Mouse (Mus musculus) CH12.LX (cell line): ENCODE results near the gene Zdhhc19. TPM values are rescaled to one million over a fixed set of nuclear protein-coding genes. Genes with fewer than 3 reads are reported as not detected.

ENCODE experiments used
- DNase-seq: peaks from one replicate; pipeline ENCODE4 v3.0.0-alpha.2; 2013; ENCODE audit errors: extremely low read depth
- H3K27ac ChIP-seq: 2 replicates; pipeline ENCODE4 v1.5.1; 2012; ENCODE audit warnings: low read depth, mild to moderate bottlenecking, control low read depth, moderate library complexity; ENCODE audit not compliant: insufficient read depth
- H3K27me3 ChIP-seq: replicated peaks from 2 replicates; pipeline ENCODE3; 2012; ENCODE audit warnings: inconsistent platforms
- H3K36me3 ChIP-seq, 2 experiments: replicated peaks in 1 of 2; 2 replicates each; pipeline versions ENCODE3 to v1.6.1; 2012; ENCODE audit warnings: inconsistent platforms in 1 of 2, low read length in 1 of 2, mild to moderate bottlenecking in 1 of 2, mixed read lengths in 1 of 2, moderate library complexity in 1 of 2; ENCODE audit not compliant: control insufficient read depth in 1 of 2, insufficient read depth in 1 of 2
- H3K4me1 ChIP-seq, 2 experiments: 2 replicates each; pipeline ENCODE4 v1.6.1; 2012; ENCODE audit warnings: inconsistent platforms in 1 of 2, moderate library complexity in 1 of 2; ENCODE audit not compliant: insufficient read depth in 2 of 2, control insufficient read depth in 1 of 2
- H3K4me2 ChIP-seq: 2 replicates; pipeline ENCODE4 v1.6.1; 2012; ENCODE audit warnings: low read depth, mild to moderate bottlenecking, control low read depth; ENCODE audit not compliant: poor library complexity, insufficient read depth, severe bottlenecking
- H3K4me3 ChIP-seq, 3 experiments: fragments of 150-350 bp in 1 of 3; sonication (generic) in 1 of 3; replicated peaks in 1 of 3; 2 replicates each; pipeline versions ENCODE3 to v1.5.1; 2011 to 2012; ENCODE audit warnings: low read depth in 2 of 3, low read length in 2 of 3, mild to moderate bottlenecking in 2 of 3, moderate library complexity in 2 of 3, control low read depth in 1 of 3, improper control_type of control experiment in 1 of 3, inconsistent platforms in 1 of 3, mixed read lengths in 1 of 3; ENCODE audit not compliant: poor library complexity in 1 of 3
- H3K79me2 ChIP-seq: replicated peaks from 2 replicates; pipeline ENCODE4 v1.6.1; 2012; ENCODE audit warnings: mild to moderate bottlenecking, moderate library complexity; ENCODE audit not compliant: control insufficient read depth, poor library complexity, insufficient read depth, severe bottlenecking; ENCODE audit errors: extremely low read depth
- H3K9ac ChIP-seq: 2 replicates; pipeline ENCODE4 v1.6.1; 2012; ENCODE audit warnings: low read depth, mild to moderate bottlenecking, control low read depth, moderate library complexity; ENCODE audit not compliant: insufficient read depth
- H3K9me3 ChIP-seq: replicated peaks from 2 replicates; pipeline ENCODE3; 2012; ENCODE audit warnings: low read length, inconsistent platforms, mixed read lengths
- BHLHE40 ChIP-seq: IDR thresholded peaks from 2 replicates; pipeline ENCODE4 v1.6.1; 2011; ENCODE audit warnings: mild to moderate bottlenecking, low read depth, low read length, improper control_type of control experiment
- CHD1 ChIP-seq: IDR thresholded peaks from 2 replicates; pipeline ENCODE4 v1.6.1; 2012; ENCODE audit warnings: low read depth, low read length, improper control_type of control experiment, inconsistent platforms
- CHD2 ChIP-seq: IDR thresholded peaks from 2 replicates; pipeline ENCODE4 v1.6.1; 2011; ENCODE audit warnings: low read length, improper control_type of control experiment
- EP300 ChIP-seq: IDR thresholded peaks from 2 replicates; pipeline ENCODE4 v1.6.1; 2011; ENCODE audit warnings: low read length, improper control_type of control experiment
- ETS1 ChIP-seq: conservative IDR thresholded peaks from 2 replicates; pipeline ENCODE4 v1.6.1; 2012; ENCODE audit warnings: low read depth, mild to moderate bottlenecking, inconsistent platforms, low read length, improper control_type of control experiment, moderate library complexity
- HCFC1 ChIP-seq: IDR thresholded peaks from 2 replicates; pipeline ENCODE4 v1.6.1; 2012; ENCODE audit warnings: low read depth, mild to moderate bottlenecking, inconsistent platforms, low read length, improper control_type of control experiment
- IRF4 ChIP-seq: IDR thresholded peaks from 2 replicates; pipeline ENCODE4 v1.6.1; 2014; ENCODE audit warnings: low read depth, mild to moderate bottlenecking, inconsistent platforms, low read length, improper control_type of control experiment
- JUN ChIP-seq: IDR thresholded peaks from 2 replicates; pipeline ENCODE4 v1.6.1; 2011; ENCODE audit warnings: low read depth, mild to moderate bottlenecking, low read length, improper control_type of control experiment, moderate library complexity; ENCODE audit not compliant: insufficient read depth
- MAFK ChIP-seq: IDR thresholded peaks from 2 replicates; pipeline ENCODE4 v1.6.1; 2011; ENCODE audit warnings: low read length, improper control_type of control experiment; ENCODE audit not compliant: insufficient replicate concordance
- MAZ ChIP-seq: IDR thresholded peaks from 2 replicates; pipeline ENCODE4 v1.6.1; 2012; ENCODE audit warnings: low read depth, mild to moderate bottlenecking, inconsistent platforms, low read length, improper control_type of control experiment, moderate library complexity
- MEF2A ChIP-seq: IDR thresholded peaks from 2 replicates; pipeline ENCODE4 v1.6.1; 2014; ENCODE audit warnings: low read depth, mild to moderate bottlenecking, inconsistent platforms, low read length, improper control_type of control experiment, borderline replicate concordance
- NELFE ChIP-seq: IDR thresholded peaks from 2 replicates; pipeline ENCODE4 v1.6.1; 2011; ENCODE audit warnings: low read depth, low read length, improper control_type of control experiment
- NRF1 ChIP-seq: IDR thresholded peaks from 2 replicates; pipeline ENCODE4 v1.6.1; 2014; ENCODE audit warnings: low read depth, mild to moderate bottlenecking, inconsistent platforms, low read length, improper control_type of control experiment, moderate library complexity
- POLR2A ChIP-seq: IDR thresholded peaks from 2 replicates; pipeline ENCODE4 v1.6.1; 2011; ENCODE audit warnings: low read depth, mild to moderate bottlenecking, improper control_type of control experiment, low read length
- POLR2AphosphoS2 ChIP-seq: IDR thresholded peaks from 2 replicates; pipeline ENCODE4 v1.6.1; 2011; ENCODE audit warnings: low read depth, low read length, improper control_type of control experiment
- SIN3A ChIP-seq: IDR thresholded peaks from 2 replicates; pipeline ENCODE4 v1.6.1; 2012; ENCODE audit warnings: low read length, improper control_type of control experiment, inconsistent platforms
- SMC3 ChIP-seq: IDR thresholded peaks from 2 replicates; pipeline ENCODE4 v1.6.1; 2011; ENCODE audit warnings: low read depth, low read length, improper control_type of control experiment
- TBP ChIP-seq: conservative IDR thresholded peaks from 2 replicates; pipeline ENCODE4 v1.6.1; 2011; ENCODE audit warnings: low read depth, low read length, improper control_type of control experiment
- USF1 ChIP-seq: IDR thresholded peaks from 2 replicates; pipeline ENCODE4 v1.6.1; 2014; ENCODE audit warnings: low read depth, mild to moderate bottlenecking, inconsistent platforms, low read length, improper control_type of control experiment
- USF2 ChIP-seq: conservative IDR thresholded peaks from 2 replicates; pipeline ENCODE4 v1.6.1; 2011; ENCODE audit warnings: low read depth, low read length, improper control_type of control experiment
- ZKSCAN1 ChIP-seq: IDR thresholded peaks from 2 replicates; pipeline ENCODE4 v1.6.1; 2012; ENCODE audit warnings: low read depth, inconsistent platforms, low read length, improper control_type of control experiment, borderline replicate concordance
- ZNF384 ChIP-seq: IDR thresholded peaks from 2 replicates; pipeline ENCODE4 v1.6.1; 2012; ENCODE audit warnings: low read depth, low read length, improper control_type of control experiment, inconsistent platforms
- dilution Hi-C: fragments of 300-500 bp; cut with MboI; formaldehyde crosslinking; loops from 2 replicates; pipeline ENCODE4 v1.14.3; 2020; ENCODE audit warnings: low sequenced_read_pairs; ENCODE audit not compliant: extremely low pct_unique_long_range_greater_than_20kb, extremely low pct_ligation_motif_present
- in situ Hi-C: fragments of 300-500 bp; cut with MboI; formaldehyde crosslinking; loops from 3 replicates; pipeline ENCODE4 v1.14.3; 2019; ENCODE audit warnings: low sequenced_read_pairs, low pct_ligation_motif_present, low pct_unique_long_range_greater_than_20kb, mixed read lengths
- polyA plus RNA-seq: library from polyadenylated mRNA; unstranded; fragments of >175 nt; gene quantifications from 2 replicates; pipeline ENCODE4 v1.2.1, GENCODE M21; 2012; ENCODE audit warnings: low read depth; ENCODE audit not compliant: insufficient read length
- total RNA-seq, 2 experiments: library from RNA; depleted of rRNA; stranded (reverse); fragments of 300-350 nt in 1 of 2; fragments of >200 nt in 1 of 2; gene quantifications; 2 replicates each; pipeline ENCODE4 v1.2.3; 2012 to 2014

Gene Zdhhc19
- total RNA-seq (2012; rRNA removed) (not detected in 2 replicates), total RNA-seq (2014; rRNA removed) (not detected in 2 replicates), polyA plus RNA-seq (not detected in 2 replicates)

GRCm38 (mm10) chr16:32495965-32496364 lies at the start of gene Zdhhc19:
Gene Zdhhc19 (plus strand): TSS chr16:32496265.
- Histone ChIP-seq H3K9ac (no peak within 1 kb of the TSS), H3K4me1 (peaks cover 4 to 11% of the 10 kb centered on the region in 2 experiments), H3K4me3 (no peak within 1 kb of the TSS), H3K27ac (no peak within 1 kb of the TSS), H3K27me3 (no peaks in the 10 kb centered on the region), H3K9me3 (no peaks in the 10 kb centered on the region), H3K4me2 (no peak within 1 kb of the TSS), H3K79me2 (no peaks in the 10 kb centered on the region), H3K36me3 (no peaks in the 10 kb centered on the region)
- TF ChIP-seq ZNF384 (0 out of 2 replicates have a peak, but pooled peaks have one; percentile 35), CHD2 (no peak)
- in situ Hi-C loops, result loop anchor here (10.0 kb wide), 1 partner anchor 351 kb away; no protein-coding TSS in a partner anchor
- dilution Hi-C loops, result no loop called here
- DNase-seq, result no peak

- no peak overlapping the region for H3K4me3 ChIP-seq
- H3K79me2 ChIP-seq, result no peaks in the 10 kb centered on the region
- H3K4me1 ChIP-seq, result peaks cover 0 to 6% of the 10 kb centered on the region in 2 experiments; a peak in 1 of 4 replicates
- H3K27me3 ChIP-seq, result no peaks in the 10 kb centered on the region
- dilution Hi-C loops (no loop called here), in situ Hi-C loops (no loop called here)
- no peak overlapping the region for H3K27ac ChIP-seq
- no peak overlapping the region for H3K9ac ChIP-seq
- H3K36me3 ChIP-seq, result peaks cover 1 to 7% of the 10 kb centered on the region in 2 experiments
- TF ChIP-seq SMC3 (no peak), HCFC1 (no peak), TBP (no peak), POLR2A (no peak), SIN3A (no peak), JUN (no peak), USF1 (no peak), IRF4 (no peak), NELFE (no peak), ETS1 (no peak)
- no peaks in the 10 kb centered on the region for H3K9me3 ChIP-seq
- no peak for DNase-seq
- H3K4me2 ChIP-seq, result no peak overlapping the region
These were observed 49.4 kb upstream of the Zdhhc19 start for GRCm38 (mm10) chr16:32446563-32447138.

GRCm38 (mm10) chr16:32449665-32450064 lies 46.4 kb upstream of the Zdhhc19 start:
- Histone ChIP-seq H3K36me3 (peaks cover 5 to 26% of the 10 kb centered on the region in 2 experiments), H3K4me1 (peaks cover 0 to 6% of the 10 kb centered on the region in 2 experiments; a peak in 1 of 4 replicates), H3K27me3 (no peaks in the 10 kb centered on the region), H3K4me2 (no peak overlapping the region), H3K4me3 (no peak overlapping the region)
- in situ Hi-C loops, result loop anchor here (25.0 kb wide), 1 partner anchor 187 kb away; the partner anchor contains the start of gene Smco1
- TF ChIP-seq MEF2A (no peak), MAFK (no peak), POLR2AphosphoS2 (no peak), JUN (no peak), MAZ (no peak), EP300 (no peak), NELFE (no peak), ZKSCAN1 (no peak), POLR2A (no peak), ZNF384 (no peak), CHD1 (no peak), CHD2 (no peak), TBP (no peak), NRF1 (no peak), BHLHE40 (no peak), USF2 (no peak), IRF4 (no peak)
- TF ChIP-seq, all 38 proteins: peak for 0
- Histone ChIP-seq H3K79me2 (no peaks in the 10 kb centered on the region), H3K9me3 (no peaks in the 10 kb centered on the region), H3K9ac (no peak overlapping the region), H3K27ac (no peak overlapping the region)
- DNase-seq, result no peak
- dilution Hi-C loops, result no loop called here
